Mouse (Mus musculus): Measurements from ENCODE around the gene Trabd2b.

DNA sequence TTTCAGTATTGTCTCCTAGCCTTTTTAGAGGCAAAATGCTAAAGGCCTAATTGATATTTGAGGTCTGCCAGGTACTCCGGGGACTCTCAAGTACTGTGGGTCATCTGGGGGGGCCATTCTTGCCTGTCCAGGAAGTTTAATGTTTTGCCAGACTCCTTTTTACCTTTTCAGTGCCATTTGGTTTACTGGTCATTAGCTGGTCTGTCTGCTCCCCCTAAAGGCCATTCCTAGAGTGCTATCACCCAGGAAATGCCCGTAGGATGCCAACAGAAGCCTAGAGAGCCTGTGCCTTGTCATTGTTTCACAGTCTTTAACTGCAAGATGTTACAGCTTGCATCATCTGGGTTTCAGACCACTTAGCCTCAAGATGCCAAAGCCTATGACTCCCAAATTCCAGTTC lies 35.7 kb downstream of the Trabd2b start:
- TF ChIP-seq CHD2 (IDR thresholded peaks at IDR 0.05; ENCODE audit: low read depth, low read length) (no peak), ZNF384 (IDR thresholded peaks at IDR 0.05; ENCODE audit: low read depth, low read length) (no peak), HCFC1 (IDR thresholded peaks at IDR 0.05; ENCODE audit: borderline replicate concordance, insufficient read depth, low read length) (no peak), MAFK (IDR thresholded peaks at IDR 0.05; ENCODE audit: insufficient read depth, low read depth, low read length) (no peak)

All from ES-E14 (cell line).